Mouse (Mus musculus): Measurements from ENCODE around the gene Ralgps1.
"Not testable (repeated sequence)": the region's sequence is repeated elsewhere in the genome, so short reads cannot be mapped to it uniquely, and the experiment has no call there.

Gene Ralgps1

DNA sequence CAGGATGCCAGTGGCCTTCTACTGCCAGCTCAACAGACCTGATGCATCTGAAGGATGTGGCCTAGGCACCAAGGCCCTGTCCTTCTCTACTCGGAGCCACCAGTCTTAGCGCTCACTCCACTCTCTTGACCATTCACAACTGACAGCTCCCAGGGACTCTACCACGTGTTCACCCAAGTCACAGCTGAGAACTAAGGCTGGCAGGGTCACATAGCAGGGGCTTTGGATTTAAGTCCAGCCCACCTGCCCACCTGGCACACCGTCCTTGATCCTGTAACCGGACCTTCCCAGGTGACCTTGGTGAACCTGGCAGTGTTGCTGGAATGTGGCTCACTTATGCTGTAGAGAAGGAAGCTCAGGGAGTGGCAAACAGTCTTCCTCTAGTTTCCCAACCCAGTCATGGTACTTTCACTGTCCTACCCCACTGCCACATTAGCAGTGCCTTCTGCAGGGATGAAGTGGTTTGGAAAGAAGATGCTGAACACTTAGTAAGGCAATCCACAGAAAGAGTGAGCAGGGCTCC is 156.0 kb downstream of the Ralgps1 start:
- no peak for DNase-seq (ENCODE audit: low spot score)

DNA sequence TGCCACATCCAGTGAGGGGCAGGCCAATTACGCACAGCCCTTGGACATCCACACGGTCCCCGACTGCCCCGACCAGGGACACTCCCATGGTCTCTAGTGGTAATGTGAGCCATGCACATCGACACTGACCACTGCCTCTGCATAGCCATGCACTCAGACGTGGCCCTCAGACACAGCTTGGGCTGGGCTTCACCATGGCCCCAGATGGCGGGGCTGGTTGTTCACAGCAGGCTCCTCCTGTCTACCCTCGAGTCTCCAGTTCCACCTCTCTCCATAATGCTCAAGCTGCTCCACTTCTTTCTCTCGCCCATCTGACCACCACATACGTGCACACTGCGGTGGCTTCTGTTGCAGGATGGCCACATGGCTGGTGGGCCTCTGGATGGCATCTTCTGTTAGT is 160.0 kb downstream of the Ralgps1 start:
- not testable (repeated sequence) for DNase-seq (ENCODE audit: low spot score)

DNA sequence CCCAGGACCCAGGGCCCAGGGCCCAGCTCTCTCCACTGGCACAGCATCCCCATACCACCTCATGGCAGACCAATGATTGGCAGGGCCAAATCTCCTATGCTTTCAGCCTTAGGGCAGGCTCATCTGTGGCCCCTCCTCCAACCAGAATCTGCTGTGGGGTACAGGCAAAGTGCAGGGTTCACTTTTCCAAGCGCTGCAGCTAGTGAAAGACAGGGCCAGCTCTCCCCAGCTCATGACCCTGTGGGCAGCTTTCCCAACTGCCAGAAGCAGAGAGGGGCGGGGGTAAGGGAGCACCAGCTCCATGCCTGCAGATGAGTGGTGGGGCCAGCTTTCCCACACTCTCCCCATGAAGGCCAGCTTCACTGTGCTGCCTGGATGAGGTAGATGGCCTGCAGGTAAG is 160.4 kb downstream of the Ralgps1 start:
- DNase-seq (ENCODE audit: low spot score), result no peak

DNA sequence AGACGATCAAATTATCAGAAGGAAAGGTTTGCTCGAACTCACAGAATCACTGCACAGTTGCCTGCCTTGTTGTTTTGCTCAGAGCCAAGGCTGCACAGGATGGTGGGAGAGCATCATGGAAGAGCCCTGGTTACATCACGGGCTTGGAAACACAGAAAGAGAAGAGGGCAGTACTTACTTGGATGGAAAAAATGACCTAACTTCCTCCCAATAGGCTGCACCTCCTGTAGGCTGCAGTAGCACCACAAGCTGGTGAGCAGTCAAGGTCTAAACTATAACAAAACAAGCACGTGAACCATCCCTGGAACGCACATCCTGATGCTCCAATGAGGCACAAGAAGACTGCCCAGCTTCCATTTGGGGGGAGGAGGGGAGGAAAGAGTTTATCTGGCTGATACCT is 163.2 kb downstream of the Ralgps1 start:
- DNase-seq (ENCODE audit: low spot score), result no peak

DNA sequence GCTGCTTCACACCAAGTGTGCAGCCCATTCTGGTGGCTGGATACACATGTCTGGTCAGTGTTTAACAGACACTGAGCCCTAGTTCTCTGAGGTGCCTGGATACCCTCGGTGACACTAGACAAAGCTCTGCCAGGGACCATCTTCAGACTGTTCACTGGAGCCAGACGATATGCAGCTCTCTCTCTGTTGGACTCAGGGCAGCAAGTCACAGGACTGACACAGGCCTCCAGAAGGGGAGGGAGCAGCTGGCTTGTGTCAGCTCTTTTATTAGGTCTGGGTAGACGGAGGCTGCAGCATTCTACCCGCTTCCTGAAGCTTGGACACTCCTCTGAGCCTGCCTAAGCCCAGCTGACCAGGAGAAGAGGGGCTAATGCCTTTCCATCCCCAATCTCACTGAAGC is 164.2 kb downstream of the Ralgps1 start:
- DNase-seq (ENCODE audit: low spot score), result no peak

DNA sequence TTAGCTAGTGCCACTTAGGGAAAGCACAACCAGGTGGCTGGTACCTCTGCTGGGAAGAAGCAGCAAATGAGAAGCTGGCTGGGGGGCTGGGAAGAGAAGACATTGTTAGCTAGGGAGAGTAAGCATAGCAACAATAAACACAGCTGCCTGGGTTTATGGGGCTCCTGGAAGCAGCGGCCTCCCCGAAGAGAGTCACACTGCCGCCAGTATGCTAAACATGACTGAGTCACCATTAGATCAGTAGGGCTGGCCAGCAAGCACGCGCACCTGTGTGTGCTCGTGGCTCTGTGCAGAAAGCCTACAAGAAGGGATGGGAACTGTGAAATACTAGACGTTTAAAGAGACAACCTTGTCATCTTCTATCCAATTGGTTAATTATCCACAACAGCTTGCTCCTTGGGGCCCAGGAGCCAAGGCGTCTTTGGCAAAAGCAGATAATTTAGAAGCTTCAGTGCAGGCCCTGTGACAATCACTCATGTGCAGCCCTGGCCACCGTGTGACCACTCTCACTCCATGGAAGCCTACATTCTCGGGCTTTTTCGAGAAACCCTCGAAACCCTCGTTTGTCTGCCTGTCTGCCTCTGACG is 165.3 kb downstream of the Ralgps1 start:
- DNase-seq (ENCODE audit: low spot score), result no peak

DNA sequence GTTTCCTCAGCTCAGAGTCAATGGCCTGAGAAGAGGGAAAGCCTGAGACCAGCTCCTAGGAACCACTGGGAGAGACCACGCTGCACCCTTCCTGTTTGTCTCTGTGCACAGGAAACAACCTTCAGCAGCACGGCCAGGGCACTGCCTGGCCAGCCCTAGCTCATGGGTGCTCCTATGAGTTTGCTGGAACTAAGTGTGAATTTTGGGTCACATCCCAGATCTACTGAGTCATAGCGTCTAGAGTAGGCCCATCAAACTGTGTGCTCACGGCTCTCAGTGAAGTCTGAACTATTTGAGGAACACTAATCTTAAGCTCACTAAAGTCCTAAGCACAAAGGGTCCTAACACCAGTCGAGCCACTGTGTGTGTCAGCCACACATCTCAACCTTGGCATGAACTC is 166.3 kb downstream of the Ralgps1 start:
- peak; percentile 61 for DNase-seq (ENCODE audit: low spot score)

DNA sequence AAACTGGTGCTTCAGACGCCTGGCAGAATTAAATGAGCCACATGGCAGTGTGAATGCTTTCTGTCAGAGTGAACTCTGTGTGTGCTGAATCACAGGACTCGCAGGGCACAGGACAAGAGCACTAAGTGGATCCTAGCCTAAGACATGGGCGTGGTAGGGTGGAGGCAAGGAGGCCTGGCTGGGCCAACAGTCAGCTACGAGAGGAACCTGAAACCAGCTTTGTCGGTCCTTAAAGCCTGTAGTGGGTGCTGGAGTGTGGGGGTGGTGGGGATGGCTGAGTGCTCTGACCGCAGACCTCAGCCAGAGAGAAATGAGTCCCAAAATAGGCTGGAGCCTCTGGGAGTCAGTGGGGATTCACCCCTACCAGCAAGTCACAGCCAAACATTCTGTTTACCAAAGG is 168.0 kb downstream of the Ralgps1 start:
- no peak for DNase-seq (ENCODE audit: low spot score)

DNA sequence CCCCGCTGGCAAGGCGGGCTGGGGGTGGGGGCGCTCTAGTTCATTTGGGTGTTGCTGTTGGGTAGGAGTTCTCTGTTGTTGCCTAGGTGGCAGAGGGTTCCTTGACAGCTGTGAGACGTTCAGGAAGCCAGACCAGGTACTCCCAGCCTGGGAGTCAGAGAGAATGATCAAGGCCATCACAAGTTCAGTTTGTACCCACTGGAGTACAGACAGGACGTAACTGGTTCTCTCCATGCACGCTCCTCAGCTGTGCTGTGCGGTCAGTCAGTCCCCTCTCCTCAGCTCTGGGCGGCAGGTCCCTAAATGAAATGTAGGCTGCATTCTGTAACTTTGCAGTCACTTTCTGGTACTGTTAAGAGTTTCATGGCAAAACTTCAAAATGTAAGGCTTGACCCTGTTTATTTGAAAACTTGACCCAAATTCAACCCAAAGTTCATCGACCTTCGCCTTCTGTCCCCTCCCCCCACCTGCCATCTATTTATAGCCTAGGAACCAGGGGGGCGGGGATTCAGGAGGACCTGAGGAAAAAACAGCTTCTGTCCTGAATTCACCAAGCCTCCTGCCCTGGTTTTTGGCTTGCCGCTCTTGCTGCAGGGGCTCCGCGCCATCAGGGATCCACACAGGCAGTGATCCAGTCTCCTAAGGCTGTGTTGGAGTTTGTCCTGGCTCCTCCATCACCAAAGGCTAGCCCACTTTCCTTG is 170.8 kb downstream of the Ralgps1 start:
- no peak for DNase-seq (ENCODE audit: low spot score)

DNA sequence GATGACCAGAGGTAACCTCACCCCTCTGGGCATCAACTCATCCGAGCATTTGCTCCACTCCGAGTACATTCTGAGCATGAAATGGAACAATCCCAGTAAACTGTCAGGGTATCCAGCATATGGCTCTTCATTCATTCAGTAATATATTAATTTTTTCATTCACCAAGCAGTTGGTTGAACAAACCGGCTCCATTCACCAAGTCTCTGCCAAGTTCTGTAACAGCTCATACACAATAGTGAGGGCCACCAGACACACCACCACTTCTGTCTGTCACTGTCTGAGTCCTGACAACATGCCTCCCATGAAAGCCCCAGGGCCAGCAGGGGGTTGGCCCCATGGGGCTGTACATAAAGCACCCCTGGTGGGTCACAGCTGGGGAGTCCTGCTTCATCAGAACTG is 181.3 kb downstream of the Ralgps1 start:
- no peak for DNase-seq (ENCODE audit: low spot score)

DNA sequence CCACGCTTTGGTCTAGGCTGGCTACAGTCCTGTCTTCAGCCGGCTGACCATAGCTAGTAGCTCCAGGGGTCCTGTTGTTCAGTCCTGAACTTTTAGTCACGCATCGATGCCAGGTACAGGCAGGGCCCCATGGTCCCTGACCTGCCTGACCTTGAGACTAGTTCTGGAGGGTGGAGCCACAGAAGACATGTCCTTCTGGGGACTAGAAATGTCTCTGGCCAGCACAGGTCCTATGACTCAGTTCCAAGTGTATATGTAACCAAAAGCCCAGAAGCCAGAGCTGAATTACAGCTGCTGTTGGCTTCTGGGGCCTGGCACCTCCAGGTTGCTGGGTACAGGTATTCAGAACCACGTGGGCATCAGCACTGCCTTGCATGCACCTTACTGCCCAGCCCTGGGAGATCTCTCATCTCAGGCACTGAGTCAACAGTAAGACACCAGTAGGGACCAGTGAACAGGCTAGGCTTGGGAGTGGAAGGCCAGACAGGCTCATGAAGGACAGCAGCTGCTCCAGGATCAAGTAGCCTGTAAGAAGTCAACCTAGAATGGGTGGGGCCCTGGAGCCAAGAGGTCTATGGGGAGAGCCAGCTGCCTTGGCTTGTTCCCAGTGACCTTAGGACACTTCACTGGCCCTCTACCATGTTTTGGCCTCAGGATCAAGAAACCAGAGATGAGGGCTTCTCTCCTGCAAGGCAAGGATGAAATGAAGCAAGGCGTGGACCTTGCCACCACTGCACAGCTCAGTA is 182.2 kb downstream of the Ralgps1 start:
- no peak for DNase-seq (ENCODE audit: low spot score)

DNA sequence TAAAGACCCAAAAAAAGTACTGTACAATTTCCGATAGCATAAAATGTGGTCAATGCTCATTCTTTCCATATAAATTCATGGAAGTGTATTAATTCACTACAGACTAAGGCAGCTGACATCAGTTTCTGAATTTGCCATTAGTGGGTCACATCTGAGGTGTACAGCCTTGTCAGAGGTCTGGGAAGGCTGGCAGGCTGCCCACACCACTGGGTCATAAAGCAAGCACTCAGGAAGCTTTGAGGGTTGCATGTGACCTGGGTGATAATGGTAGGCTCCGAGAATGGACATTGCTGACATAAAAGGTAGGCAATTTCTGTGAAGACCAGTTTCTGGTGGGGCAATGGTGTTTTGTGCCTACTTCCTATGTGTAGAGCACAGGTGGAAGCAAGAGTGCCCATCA is 183.4 kb downstream of the Ralgps1 start:
- no peak for DNase-seq (ENCODE audit: low spot score)

DNA sequence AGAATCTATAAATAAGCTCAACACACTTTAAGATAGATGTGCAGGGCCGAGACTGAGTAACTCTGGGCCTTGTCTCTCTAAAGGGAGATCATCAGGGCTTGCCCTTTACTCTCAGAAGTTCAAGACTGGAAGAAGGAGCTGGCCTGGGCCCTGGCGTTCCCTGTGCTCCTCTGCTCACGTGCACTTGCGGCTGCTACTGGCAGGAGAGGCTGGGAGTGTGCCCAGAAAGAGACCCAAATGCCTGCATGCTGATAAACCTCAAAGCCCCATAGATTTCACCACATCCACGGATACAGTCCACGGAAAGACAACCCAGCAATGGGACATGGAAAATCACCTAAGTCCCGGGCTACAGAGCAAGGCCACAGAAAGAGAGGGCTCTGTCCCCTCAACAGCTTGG is 184.8 kb downstream of the Ralgps1 start:
- peak; percentile 63 for DNase-seq (ENCODE audit: low spot score)

DNA sequence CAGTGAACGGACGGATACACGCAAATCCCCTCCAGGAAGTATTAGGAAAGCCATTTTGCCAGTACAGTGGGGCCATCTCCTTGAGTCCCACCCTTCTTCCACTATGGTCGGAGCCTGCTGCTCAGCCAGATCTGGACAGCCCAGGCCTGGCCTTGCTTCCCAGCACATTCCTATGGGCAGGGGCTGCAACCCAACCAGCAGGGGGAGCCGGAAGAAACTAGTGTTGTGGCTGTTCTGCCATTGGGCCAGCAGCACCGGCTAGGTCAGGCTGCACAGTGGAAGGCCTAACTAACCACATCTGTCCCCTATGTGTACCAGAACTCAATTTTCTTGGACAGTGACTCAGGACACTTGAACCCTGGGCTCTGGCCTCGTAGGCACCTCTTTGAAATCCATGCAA is 186.0 kb downstream of the Ralgps1 start:
- DNase-seq (ENCODE audit: low spot score), result peak; percentile 59

DNA sequence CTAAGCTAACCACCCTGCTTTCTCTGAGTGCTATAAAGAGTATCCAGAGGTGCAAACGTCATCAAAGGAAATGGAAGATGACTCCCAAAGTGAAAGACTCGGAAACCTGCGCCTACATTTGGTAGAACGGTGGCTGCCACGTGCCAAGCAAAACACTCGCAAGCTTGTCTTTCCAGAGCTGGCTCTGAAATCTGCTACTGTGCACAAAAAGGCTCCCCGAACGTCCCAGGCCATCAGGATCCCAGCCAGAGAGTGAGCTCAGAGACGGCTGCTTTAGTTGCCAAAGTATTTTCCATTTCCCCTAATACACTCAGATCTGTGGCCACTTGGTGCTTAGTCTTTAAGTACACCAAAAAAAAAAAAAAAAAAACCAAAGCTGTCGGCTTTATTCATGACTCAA is 186.6 kb downstream of the Ralgps1 start:
- peak; percentile 75 for DNase-seq (ENCODE audit: low spot score)

DNA sequence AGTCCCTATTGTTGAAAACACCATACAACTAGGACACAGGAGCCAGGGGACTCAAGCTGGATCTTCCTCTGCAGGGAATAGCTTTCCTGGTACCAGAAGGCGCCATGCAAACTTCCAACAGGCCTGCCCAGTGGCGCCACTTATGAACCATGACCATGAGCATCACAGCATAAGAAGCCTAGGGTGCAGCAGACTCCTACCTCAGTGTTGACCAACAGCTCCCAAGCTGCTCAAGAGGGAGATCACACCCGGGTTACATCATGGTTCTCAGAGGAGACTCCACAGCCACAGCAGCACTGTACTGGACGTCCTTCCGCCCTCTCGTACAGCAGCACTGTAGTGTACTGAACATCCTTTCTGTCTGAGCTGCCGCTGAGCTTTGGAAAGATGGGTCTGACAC is 188.0 kb downstream of the Ralgps1 start:
- DNase-seq (ENCODE audit: low spot score), result no peak

DNA sequence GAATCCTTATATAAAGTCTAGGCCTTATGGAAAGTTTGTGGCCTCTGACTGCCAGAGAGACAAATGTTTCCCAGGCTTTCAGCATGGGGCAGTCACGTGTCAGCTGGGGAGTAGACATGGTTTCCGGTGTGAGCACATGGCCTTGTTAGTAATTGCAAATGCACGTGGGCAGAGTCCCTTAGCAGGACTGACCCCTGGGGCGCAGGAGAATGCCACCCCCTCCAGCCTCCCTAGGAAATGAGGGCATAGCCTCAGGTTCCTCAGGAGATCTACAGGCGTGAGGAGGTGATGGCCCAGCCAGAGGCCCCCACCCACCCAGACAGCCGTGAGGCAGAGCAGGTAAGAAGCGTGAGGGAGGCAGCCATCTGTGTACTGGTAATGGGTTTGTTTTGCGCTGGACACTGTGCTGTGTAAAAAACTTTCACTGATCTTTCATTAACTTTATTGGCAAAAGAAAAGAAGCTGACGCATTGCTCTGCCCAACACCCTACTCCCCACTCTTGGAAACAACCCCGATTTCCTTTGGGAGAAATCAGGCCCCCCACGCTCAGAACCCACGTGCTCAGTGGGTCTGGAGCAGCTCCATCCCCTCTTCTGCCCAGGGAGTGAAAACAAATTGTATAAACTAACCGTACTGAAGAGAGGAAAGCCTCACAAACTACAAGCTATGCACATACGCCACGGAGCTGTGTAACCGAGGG is 191.2 kb downstream of the Ralgps1 start:
- no peak for DNase-seq (ENCODE audit: low spot score)

DNA sequence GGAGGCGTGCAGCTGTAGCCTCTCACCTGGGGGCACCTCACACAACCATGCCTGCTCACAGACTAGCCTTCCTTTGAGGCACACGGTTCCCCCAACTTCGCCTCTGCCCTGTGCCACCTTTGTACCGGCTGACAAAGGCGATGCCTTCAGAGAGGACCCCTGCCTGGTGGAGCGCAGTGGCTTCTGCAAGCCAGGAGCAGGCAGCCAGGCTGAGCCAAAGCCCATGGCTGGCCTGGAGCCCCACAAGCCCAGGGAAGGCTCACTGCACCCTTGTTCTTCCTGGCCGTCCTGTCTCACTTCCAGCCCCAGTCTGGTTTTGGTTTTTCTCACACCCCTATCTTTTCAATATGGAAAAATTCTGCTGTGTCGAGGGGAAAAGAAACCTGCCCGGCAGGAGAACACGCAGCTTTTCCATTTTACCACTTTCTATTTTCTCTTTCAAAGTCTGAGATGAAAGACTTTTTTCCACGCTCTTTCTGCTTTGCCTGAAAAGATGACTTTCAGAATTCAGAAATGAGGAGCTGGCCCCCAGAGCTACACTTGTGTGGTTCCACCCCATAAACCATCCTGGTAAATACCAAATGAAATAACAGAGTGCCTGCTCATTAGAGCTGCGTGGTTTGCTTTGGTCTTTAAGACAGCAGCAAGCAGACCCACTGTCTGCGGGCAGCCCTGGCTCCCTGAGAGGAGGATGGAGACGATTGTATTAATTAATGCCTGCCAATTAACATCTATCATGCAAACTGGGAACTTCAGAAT is 191.9 kb downstream of the Ralgps1 start:
- no peak for DNase-seq (ENCODE audit: low spot score)

DNA sequence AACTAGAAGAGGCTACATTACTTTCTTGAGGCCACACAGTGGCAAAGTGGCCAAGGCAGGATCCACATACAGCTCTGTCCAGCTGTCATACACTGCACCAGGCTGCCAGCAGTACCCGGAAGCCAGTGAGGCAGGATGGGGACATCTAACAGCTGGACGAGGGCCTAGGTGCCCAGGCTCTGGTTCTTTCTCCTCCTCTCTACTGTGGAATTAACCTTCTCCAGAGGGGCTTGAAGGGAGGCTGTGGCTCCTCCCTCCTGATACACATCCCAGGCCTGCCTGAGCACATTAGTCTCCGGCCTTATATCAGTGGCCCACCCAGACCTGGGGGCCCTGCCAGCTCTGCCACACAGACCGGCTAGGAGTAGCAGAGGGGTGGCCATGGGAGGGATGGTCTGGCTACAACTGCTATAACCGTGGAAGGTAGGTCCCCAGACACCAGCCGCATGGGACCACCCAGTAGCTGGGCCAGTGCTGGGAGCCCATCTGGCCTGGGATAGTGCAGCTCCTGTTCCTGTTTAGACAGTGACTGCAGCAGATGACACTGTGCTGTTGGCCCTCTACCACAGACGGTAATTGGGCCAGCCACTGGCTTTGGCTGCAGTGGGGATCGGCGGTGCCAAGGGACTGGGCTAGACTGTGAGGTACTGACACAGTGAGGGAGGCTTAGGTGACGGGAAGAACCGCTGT is 192.9 kb downstream of the Ralgps1 start:
- DNase-seq (ENCODE audit: low spot score), result no peak

DNA sequence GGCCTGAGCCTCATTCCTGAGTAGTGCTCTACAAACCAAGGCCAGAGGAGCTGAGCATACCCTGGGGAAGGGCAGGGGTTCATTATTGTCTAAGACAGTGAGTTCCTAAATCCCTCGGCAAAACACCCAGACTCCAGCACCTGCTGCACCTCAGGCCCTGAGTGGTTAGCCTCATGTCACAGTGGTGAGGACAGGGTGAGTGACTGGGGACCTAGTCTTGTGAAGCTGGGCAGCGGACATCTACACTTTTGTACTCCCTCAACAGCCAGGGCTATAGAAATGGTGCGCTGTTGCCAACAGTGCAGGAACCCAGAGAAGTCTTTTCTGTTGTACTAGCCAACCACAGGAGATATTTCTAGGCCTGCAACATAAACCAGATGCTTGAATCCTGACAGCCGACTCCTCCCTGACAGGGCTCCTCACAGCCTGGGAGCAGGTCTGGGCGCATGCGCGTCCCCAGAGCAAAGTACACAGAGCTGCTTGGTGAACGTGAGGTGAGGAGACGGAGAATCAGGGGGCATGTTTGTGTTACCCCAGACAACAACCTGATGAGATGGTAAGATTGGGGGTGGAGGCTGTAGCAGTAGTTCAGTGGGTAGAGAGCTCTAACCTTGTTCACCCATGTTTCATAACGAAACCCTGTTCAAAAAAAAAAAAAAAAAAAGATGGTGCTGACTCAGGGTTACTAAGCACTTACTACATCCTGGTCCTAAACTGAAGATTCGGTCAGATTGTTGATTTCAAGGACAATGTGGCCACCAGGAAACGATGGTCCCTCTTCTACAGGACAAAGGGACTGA is 193.6 kb downstream of the Ralgps1 start:
- no peak for DNase-seq (ENCODE audit: low spot score)

Measured in adipocyte (in vitro differentiated cells).